Mouse (Mus musculus) ES-E14 (cell line): ENCODE measurements around the gene Jph2.

Experiments used
- HCFC1 ChIP-seq: IDR thresholded peaks from 2 replicates; pipeline ENCODE4 v1.6.1; 2012; ENCODE audit warnings: low read length, inconsistent platforms, borderline replicate concordance; ENCODE audit not compliant: insufficient read depth
- MAFK ChIP-seq: IDR thresholded peaks from 2 replicates; pipeline ENCODE4 v1.6.1; 2014; ENCODE audit warnings: mild to moderate bottlenecking, low read depth, low read length, inconsistent platforms; ENCODE audit not compliant: insufficient read depth
- ZC3H11A ChIP-seq: IDR thresholded peaks from 2 replicates; pipeline ENCODE4 v1.6.1; 2012; ENCODE audit warnings: low read depth, mild to moderate bottlenecking, inconsistent platforms, low read length, borderline replicate concordance

DNA sequence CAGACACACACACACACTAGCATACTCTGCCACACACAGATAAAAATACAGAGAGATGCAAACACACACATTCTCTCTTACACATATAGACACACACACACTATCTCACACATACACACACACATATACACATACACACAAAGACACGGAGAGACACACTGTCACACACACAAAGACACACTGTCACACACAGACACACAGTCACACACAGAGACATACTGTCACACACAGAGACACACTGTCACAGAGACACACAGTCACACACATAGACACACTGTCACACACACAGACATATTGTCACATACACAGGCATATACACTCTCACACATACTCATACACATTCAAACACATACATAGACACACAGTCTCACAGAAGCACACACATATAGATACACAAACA, 25.2 kb downstream of the Jph2 start:
- TF ChIP-seq HCFC1 (no peak), MAFK (no peak), ZC3H11A (no peak)
